Mouse (Mus musculus) liver, adult 2 months (tissue): Measurements from ENCODE around the gene Smap1.

ENCODE experiments used
- CTCF ChIP-seq: fragments of 200-500 bp; IDR thresholded peaks from 2 replicates; pipeline ENCODE4 v1.5.1; 2011; ENCODE audit warnings: low read depth, low read length, control low read depth
- POLR2A ChIP-seq: fragments of 200-500 bp; IDR thresholded peaks from 2 replicates; pipeline ENCODE4 v1.6.1; 2011; ENCODE audit warnings: low read length, control low read depth; ENCODE audit not compliant: insufficient read depth; ENCODE audit errors: extremely low read depth

GRCm38 (mm10) chr1:23922530-23922884 is 390 bp upstream of the Smap1 start:
- TF ChIP-seq POLR2A, result no peak
- no peak for TF ChIP-seq CTCF
